Mouse (Mus musculus) hindbrain, embryonic 15.5 days (tissue): ENCODE measurements around the gene Pgm2. TPM values are rescaled to one million over a fixed set of nuclear protein-coding genes. Genes with fewer than 3 reads are reported as not detected.
A peak's percentile ranks its signal among the peaks of the same experiment; 100 is the strongest.

Source experiments
- ATAC-seq: fragments of 200-750 bp; cut with Nextera tagmentation; 2 replicates; pipeline ENCODE4 v1.8.0; 2017; ENCODE audit warnings: low read depth, moderate number of reproducible peaks, moderate TSS enrichment; ENCODE audit not compliant: low FRiP score
- H3K27ac ChIP-seq: fragments of 300-500 bp; sonication (generic); replicated peaks from 2 replicates; pipeline ENCODE4 v1.5.1; 2015; ENCODE audit warnings: mild to moderate bottlenecking, inconsistent platforms
- H3K27me3 ChIP-seq: fragments of 300-500 bp; sonication (generic); 2 replicates; pipeline ENCODE4 v1.6.1; 2015; ENCODE audit warnings: control low read depth, inconsistent platforms
- H3K36me3 ChIP-seq: fragments of 300-500 bp; sonication (generic); 2 replicates; pipeline ENCODE4 v1.6.1; 2015; ENCODE audit warnings: control low read depth, inconsistent platforms
- H3K4me1 ChIP-seq: fragments of 300-500 bp; sonication (generic); replicated peaks from 2 replicates; pipeline ENCODE4 v1.6.1; 2015; ENCODE audit warnings: control low read depth, inconsistent platforms
- H3K4me2 ChIP-seq: fragments of 300-500 bp; sonication (generic); 2 replicates; pipeline ENCODE4 v1.6.1; 2015; ENCODE audit warnings: moderate library complexity, mild to moderate bottlenecking, inconsistent platforms
- H3K4me3 ChIP-seq: fragments of 300-500 bp; sonication (generic); 2 replicates; pipeline ENCODE4 v1.5.1; 2015; ENCODE audit warnings: mild to moderate bottlenecking, inconsistent platforms
- H3K9ac ChIP-seq: fragments of 300-500 bp; sonication (generic); 2 replicates; pipeline ENCODE4 v1.6.1; 2015; ENCODE audit warnings: inconsistent platforms
- H3K9me3 ChIP-seq: fragments of 300-500 bp; sonication (generic); 2 replicates; pipeline ENCODE4 v1.6.1; 2016; ENCODE audit warnings: control low read depth, inconsistent platforms
- WGBS: fragments of 180-500 bp; shearing (Covaris S2); methylation state at CpG from one replicate; pipeline ENCODE4 v1.1.7; 2015; 5-methylcytosine and 5-hydroxymethylcytosine counted together
- polyA plus RNA-seq: library from polyadenylated mRNA; unstranded; fragments of >200 nt; fragmentation: Nextera tagmentation; extraction: Ambion mirVana; gene quantifications from 2 replicates; pipeline ENCODE4 v1.2.1, GENCODE M21; 2015

The Pgm2 gene
- polyA plus RNA-seq, 1 experiment from 2014 or later: 17.8 TPM

GRCm38 (mm10) chr5:64078740-64079461 is 13.8 kb upstream of the Pgm2 start:
- Histone ChIP-seq H3K4me1 (no peaks in the 10 kb centered on the region), H3K27me3 (no peaks in the 10 kb centered on the region), H3K4me3 (no peak overlapping the region), H3K27ac (no peak overlapping the region), H3K4me2 (no peak overlapping the region), H3K9me3 (no peaks in the 10 kb centered on the region), H3K36me3 (no peaks in the 10 kb centered on the region), H3K9ac (no peak overlapping the region)
- WGBS: 55% methylated on average over 7 of the region's 7 CpGs
- ATAC-seq: no peak

- Histone ChIP-seq H3K9ac (no peak overlapping the region), H3K27me3 (no peaks in the 10 kb centered on the region), H3K4me3 (no peak overlapping the region), H3K27ac (no peak overlapping the region), H3K36me3 (no peaks in the 10 kb centered on the region), H3K9me3 (no peaks in the 10 kb centered on the region), H3K4me1 (no peaks in the 10 kb centered on the region), H3K4me2 (no peak overlapping the region)
- 79% methylated on average over 4 of the region's 4 CpGs for WGBS
- no peak for ATAC-seq
Observed at GRCm38 (mm10) chr5:64079462-64079817, 13.3 kb upstream of the Pgm2 start.

GRCm38 (mm10) chr5:64083447-64084359 is 9.0 kb upstream of the Pgm2 start:
- Histone ChIP-seq H3K4me1 (no peaks in the 10 kb centered on the region), H3K27ac (no peak overlapping the region)

GRCm38 (mm10) chr5:64085405-64085804 is 7.3 kb upstream of the Pgm2 start:
- H3K4me2 ChIP-seq: no peak overlapping the region
- no peaks in the 10 kb centered on the region for H3K4me1 ChIP-seq
- H3K27me3 ChIP-seq: no peaks in the 10 kb centered on the region
- no peaks in the 10 kb centered on the region for H3K9me3 ChIP-seq
- no peak overlapping the region for H3K27ac ChIP-seq
- no peak overlapping the region for H3K4me3 ChIP-seq
- 96% methylated on average over 9 of the region's 9 CpGs for WGBS
- ATAC-seq: no peak
- H3K9ac ChIP-seq: no peak overlapping the region
- H3K36me3 ChIP-seq: no peaks in the 10 kb centered on the region

More at GRCm38 (mm10) chr5:64083447-64084359, 9.0 kb upstream of the Pgm2 start:
- H3K27me3 ChIP-seq: no peaks in the 10 kb centered on the region
- H3K4me2 ChIP-seq: no peak overlapping the region
- 73% methylated on average over 15 of the region's 15 CpGs for WGBS
- no peaks in the 10 kb centered on the region for H3K36me3 ChIP-seq
- no peak overlapping the region for H3K4me3 ChIP-seq
- no peak overlapping the region for H3K9ac ChIP-seq
- ATAC-seq: peak; percentile 73
- no peaks in the 10 kb centered on the region for H3K9me3 ChIP-seq

- H3K27ac ChIP-seq: no peak overlapping the region
- H3K27me3 ChIP-seq: no peaks in the 10 kb centered on the region
- WGBS: 91% methylated on average over 9 of the region's 9 CpGs
- no peaks in the 10 kb centered on the region for H3K9me3 ChIP-seq
- no peak overlapping the region for H3K4me3 ChIP-seq
- no peak for ATAC-seq
- H3K36me3 ChIP-seq: no peaks in the 10 kb centered on the region
- no peak overlapping the region for H3K9ac ChIP-seq
- H3K4me2 ChIP-seq: no peak overlapping the region
- H3K4me1 ChIP-seq: no peaks in the 10 kb centered on the region; the same call in 1 of the 2 replicates
Observed at GRCm38 (mm10) chr5:64088740-64089139, 4.0 kb upstream of the Pgm2 start.

- peaks cover 9% of the 10 kb centered on the region; the same call in 1 of the 2 replicates for H3K36me3 ChIP-seq
- no peak for ATAC-seq
- peak overlapping the region; percentile 82 for H3K27ac ChIP-seq
- H3K9me3 ChIP-seq: no peaks in the 10 kb centered on the region
- H3K9ac ChIP-seq: peak overlapping the region; percentile 73
- H3K4me2 ChIP-seq: peak overlapping the region; percentile 69
- WGBS: 1% methylated on average over 15 of the region's 15 CpGs
- H3K4me1 ChIP-seq: peaks cover 10% of the 10 kb centered on the region
- H3K4me3 ChIP-seq: peak overlapping the region; percentile 72
- H3K27me3 ChIP-seq: no peaks in the 10 kb centered on the region
Observed at GRCm38 (mm10) chr5:64093349-64093871, 660 bp downstream of the Pgm2 start.

GRCm38 (mm10) chr5:64095342-64095993 is 2.7 kb downstream of the Pgm2 start:
- H3K4me2 ChIP-seq: no peak overlapping the region
- no peak overlapping the region for H3K9ac ChIP-seq
- 81% methylated on average over 5 of the region's 5 CpGs for WGBS
- ATAC-seq: no peak
- H3K4me3 ChIP-seq: no peak overlapping the region
- no peak overlapping the region for H3K27ac ChIP-seq
- H3K4me1 ChIP-seq: peaks cover 10% of the 10 kb centered on the region
- peaks cover 12% of the 10 kb centered on the region; the same call in 1 of the 2 replicates for H3K36me3 ChIP-seq
- H3K27me3 ChIP-seq: no peaks in the 10 kb centered on the region
- H3K9me3 ChIP-seq: no peaks in the 10 kb centered on the region

DNA sequence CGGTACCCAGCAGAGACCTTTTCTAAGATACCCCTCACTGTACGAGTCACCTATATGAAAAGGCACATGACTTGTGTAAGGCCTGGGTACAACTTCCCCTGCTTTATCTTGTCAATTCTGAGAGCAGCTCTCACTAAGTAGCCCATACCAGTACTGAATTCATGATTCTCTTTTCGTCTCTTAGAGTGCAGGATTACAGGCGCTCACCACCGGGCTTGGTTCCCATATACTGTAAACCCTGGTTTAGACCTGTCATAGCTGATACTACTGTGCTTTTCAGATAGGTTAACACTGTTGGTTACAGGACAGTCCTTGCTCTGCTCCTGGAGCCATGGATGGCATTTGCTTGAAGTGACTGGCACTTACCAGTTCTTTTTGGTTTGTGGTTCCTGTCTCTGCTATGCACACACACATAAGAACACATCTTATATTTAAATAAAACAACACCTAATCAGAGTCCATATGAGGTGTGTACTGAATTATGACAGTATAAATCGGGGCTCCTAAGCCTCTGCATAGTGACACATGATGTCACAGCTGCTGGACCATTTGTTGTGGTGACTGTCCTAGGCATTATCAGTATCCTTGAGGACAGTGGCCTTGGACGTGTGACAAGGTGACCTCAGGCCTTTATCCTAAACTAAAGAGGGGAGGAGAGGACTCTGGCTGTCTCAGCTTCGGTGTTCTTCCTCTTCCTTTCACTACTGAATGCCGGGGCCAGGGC is 9.4 kb downstream of the Pgm2 start:
- ATAC-seq: no peak
- no peaks in the 10 kb centered on the region for H3K27me3 ChIP-seq
- H3K4me2 ChIP-seq: no peak overlapping the region
- H3K4me1 ChIP-seq: no peaks in the 10 kb centered on the region
- WGBS: 73% methylated on average over 9 of the region's 9 CpGs
- no peak overlapping the region for H3K27ac ChIP-seq
- H3K36me3 ChIP-seq: peaks cover 29% of the 10 kb centered on the region
- no peak overlapping the region for H3K9ac ChIP-seq
- no peak overlapping the region for H3K4me3 ChIP-seq
- no peaks in the 10 kb centered on the region for H3K9me3 ChIP-seq

GRCm38 (mm10) chr5:64102717-64103075 is 9.9 kb downstream of the Pgm2 start:
- ATAC-seq: no peak
- Histone ChIP-seq H3K4me1 (no peaks in the 10 kb centered on the region), H3K4me3 (no peak overlapping the region), H3K36me3 (peaks cover 28% of the 10 kb centered on the region), H3K27me3 (no peaks in the 10 kb centered on the region), H3K4me2 (no peak overlapping the region), H3K9ac (no peak overlapping the region), H3K9me3 (no peaks in the 10 kb centered on the region), H3K27ac (no peak overlapping the region)
- WGBS: 22% methylated on average over 7 of the region's 7 CpGs

- Histone ChIP-seq H3K27ac (no peak overlapping the region), H3K36me3 (peaks cover 37% of the 10 kb centered on the region), H3K27me3 (no peaks in the 10 kb centered on the region), H3K9ac (no peak overlapping the region), H3K4me3 (no peak overlapping the region), H3K4me1 (no peaks in the 10 kb centered on the region), H3K9me3 (no peaks in the 10 kb centered on the region), H3K4me2 (no peak overlapping the region)
- 87% methylated on average over 11 of the region's 11 CpGs for WGBS
- no peak for ATAC-seq
Observed at GRCm38 (mm10) chr5:64107596-64108289, 15.0 kb downstream of the Pgm2 start.

GRCm38 (mm10) chr5:64109217-64109616 is 16.5 kb downstream of the Pgm2 start:
- 69% methylated on average over 3 of the region's 3 CpGs for WGBS
- H3K36me3 ChIP-seq: peaks cover 47% of the 10 kb centered on the region

More at GRCm38 (mm10) chr5:64109217-64109616, 16.5 kb downstream of the Pgm2 start:
- no peak overlapping the region for H3K9ac ChIP-seq
- H3K27me3 ChIP-seq: no peaks in the 10 kb centered on the region
- no peaks in the 10 kb centered on the region for H3K4me1 ChIP-seq
- H3K27ac ChIP-seq: no peak overlapping the region
- H3K4me2 ChIP-seq: no peak overlapping the region
- no peaks in the 10 kb centered on the region for H3K9me3 ChIP-seq
- no peak overlapping the region for H3K4me3 ChIP-seq
- no peak for ATAC-seq
